Mouse (Mus musculus) embryo, embryonic 10 days (tissue): ENCODE measurements around the gene Gm6034.
"Not testable (repeated sequence)": the region's sequence is repeated elsewhere in the genome, so short reads cannot be mapped to it uniquely, and the experiment has no call there.

Experiments
- DNase-seq: peaks from one replicate; pipeline ENCODE4 v3.0.0-alpha.2; 2015; ENCODE audit warnings: low spot score

The Gm6034 gene

DNA sequence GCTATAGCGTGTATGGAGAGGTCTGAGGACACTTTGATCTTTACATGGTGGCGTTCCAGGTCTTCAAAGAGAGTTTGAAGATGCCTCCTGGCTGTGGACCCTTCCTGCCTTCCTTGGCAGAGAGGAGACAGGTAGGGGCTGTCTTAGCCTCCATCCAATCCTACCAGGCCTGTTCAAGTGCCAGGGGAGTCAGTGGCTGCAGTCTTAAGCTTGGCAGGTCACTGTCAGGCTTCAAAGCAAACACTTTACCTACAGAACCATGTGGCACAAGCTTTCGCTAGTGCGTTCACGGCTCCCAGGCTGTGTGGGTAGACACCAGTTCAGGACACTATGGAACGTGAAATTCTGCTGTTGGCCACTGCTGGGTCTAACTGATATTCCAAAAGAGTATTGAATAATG, 19.8 kb upstream of the Gm6034 start:
- no peak for DNase-seq

- no peak for DNase-seq
Measured at GRCm38 (mm10) chr17:36023710-36024654, 18.8 kb upstream of the Gm6034 start.

GRCm38 (mm10) chr17:36025197-36025596, 17.6 kb upstream of the Gm6034 start:
- no peak for DNase-seq

GRCm38 (mm10) chr17:36025901-36026300, 16.9 kb upstream of the Gm6034 start:
- no peak for DNase-seq

DNA sequence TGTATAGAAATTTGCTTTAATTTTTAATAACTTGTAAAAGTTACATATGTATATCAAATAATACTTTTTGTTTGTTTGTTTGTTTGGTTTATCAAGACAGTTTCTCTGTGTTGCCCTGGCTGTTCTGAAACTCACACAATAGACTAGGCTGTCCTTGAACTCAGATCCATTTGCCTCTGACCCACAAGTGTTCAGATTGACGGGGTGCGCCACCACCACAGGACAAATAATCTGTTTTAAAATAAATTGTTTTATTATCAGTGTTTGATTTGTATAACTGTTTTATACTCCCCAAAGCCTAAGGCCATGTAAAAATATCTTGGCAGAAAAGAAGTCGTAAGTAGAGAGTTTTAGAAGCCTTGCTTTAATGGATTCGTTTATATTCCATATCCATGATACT, 15.1 kb upstream of the Gm6034 start:
- no peak for DNase-seq

DNA sequence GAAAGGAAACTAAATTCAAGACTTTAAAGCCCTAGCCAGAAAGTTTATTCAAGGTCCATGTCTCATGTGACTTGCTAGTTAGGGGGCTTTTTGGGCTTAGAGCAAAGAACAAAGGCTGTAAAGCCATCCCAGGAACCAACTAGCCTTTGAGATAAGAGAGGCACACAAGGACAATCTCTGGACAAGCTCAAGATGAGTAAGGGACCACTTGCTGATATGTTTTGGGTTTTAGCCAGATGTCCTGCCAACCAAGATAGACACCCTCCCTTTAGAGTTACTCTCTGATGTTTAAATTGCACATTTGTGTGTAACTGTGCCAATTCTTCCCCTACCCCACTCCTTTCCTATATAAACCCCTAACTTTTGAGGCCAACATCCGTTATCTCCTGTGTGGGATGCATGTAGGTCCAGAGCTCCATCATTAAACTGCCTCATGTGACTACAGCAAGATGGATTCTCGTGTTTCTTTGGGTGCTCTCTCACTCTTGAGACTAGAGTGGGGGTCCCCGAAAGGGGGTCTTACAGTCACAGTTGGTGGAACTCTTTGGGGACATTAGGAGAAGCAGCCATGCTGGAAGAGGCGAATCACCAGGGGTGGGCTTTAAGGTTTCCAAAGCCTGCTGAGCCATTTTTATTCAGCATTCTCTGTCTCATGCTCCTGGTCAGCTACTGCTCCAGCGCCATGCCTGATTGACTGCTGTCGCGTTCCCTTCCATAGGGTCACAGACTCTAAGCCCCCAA, 13.7 kb upstream of the Gm6034 start:
- no peak for DNase-seq

- DNase-seq = not testable (repeated sequence)
Measured at GRCm38 (mm10) chr17:36030046-36030702, 12.6 kb upstream of the Gm6034 start.

DNA sequence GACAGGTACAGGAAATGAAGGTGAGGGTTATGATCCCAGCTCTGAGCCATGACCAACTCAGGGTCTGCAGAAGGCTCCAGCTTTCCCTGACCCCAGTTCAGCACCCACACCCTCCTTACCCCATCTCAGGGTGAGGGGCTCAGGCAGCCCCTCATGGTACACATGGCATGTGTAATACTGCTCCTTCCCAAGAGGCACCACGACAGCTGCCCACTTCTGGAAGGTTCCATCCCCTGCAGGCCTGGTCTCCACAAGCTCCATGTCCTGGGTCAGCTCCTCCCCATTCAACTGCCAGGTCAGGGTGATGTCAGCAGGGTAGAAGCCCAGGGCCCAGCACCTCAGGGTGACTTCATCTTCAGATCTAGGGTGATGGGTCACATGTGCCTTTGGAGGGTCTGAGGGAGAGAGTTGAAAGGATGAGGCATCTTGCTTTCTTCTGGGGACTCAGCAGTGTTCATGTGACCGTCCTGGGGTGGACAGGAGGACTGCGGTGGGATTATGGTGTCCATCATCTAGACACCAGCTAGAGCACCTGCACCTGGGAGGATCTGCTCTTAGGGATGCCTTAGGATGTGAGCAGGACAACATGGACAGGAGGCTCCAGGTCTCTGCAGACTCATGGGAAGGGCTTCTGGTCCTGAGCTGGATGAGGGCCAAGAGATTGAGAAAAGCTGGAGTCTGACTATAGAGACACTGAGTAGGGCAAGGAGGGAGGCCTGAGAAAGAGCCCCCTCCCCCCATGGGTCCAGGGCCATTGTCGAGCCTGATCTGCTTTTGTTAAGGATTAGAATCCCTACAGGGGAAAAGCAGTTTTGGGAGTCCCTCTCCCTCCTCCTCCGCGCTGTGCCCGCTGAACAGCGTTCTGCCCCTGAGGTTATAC, 11.8 kb upstream of the Gm6034 start:
- DNase-seq = not testable (repeated sequence)

- DNase-seq = peak; percentile 28
Measured at GRCm38 (mm10) chr17:36031583-36032331, 11.0 kb upstream of the Gm6034 start.

DNA sequence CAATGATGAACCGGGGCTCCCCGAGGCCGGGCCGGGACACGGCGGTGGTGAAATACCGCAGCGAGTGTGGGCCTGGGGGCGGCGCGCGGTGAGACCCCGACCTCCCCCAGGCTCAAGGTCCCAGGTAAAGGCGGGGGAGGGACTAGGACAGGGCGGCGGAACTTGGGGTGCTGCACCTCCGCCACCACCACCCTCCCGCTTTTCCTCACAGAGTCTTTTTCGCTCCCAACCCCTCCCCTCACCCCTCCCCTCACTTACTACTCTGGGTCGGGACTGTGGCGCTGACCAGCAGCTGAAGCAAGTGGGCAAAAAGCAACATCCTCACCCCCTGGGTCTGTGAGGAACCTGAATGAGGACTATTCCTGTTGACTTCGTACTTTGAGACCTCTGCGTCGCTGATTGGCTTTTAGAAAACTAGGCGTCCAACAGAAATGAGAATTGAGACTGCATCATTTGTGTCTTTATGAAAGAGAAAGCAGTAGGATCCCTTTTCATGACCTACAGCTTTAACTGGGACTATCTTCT, 10.3 kb upstream of the Gm6034 start, which contains the start of gene H2-T23:
H2-T23 (minus strand) TSS at position 505 of the 525 bp plus-strand sequence.
- peak; percentile 53 for DNase-seq

- not testable (repeated sequence) for DNase-seq
Measured at GRCm38 (mm10) chr17:36034524-36034923, 8.2 kb upstream of the Gm6034 start.

GRCm38 (mm10) chr17:36035010-36035638, 7.6 kb upstream of the Gm6034 start:
- DNase-seq = peak; percentile 42

GRCm38 (mm10) chr17:36036126-36036525, 6.6 kb upstream of the Gm6034 start:
- not testable (repeated sequence) for DNase-seq

- not testable (repeated sequence) for DNase-seq
Measured at GRCm38 (mm10) chr17:36040604-36041003, 2.2 kb upstream of the Gm6034 start.

DNA sequence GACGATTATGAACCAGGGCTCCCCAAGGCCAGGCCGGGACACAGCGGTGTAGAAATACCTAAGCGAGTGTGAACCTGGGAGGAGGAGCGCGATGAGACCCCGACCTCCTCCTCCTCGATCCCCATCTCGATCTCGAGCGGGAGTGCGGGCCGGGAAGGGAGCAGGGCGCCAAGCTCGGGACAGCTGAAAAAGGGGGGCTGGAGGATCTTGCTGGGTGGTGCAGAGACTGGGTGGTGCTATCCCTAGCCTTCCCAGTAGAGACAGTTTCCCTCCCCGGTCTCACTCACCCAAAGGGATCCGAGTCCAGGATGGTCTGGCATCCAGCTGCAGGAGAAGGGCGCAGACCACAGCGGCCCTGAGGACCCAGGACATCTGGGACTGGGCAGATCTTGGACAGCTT, 706 bp upstream of the Gm6034 start:
- peak; percentile 6 for DNase-seq

DNA sequence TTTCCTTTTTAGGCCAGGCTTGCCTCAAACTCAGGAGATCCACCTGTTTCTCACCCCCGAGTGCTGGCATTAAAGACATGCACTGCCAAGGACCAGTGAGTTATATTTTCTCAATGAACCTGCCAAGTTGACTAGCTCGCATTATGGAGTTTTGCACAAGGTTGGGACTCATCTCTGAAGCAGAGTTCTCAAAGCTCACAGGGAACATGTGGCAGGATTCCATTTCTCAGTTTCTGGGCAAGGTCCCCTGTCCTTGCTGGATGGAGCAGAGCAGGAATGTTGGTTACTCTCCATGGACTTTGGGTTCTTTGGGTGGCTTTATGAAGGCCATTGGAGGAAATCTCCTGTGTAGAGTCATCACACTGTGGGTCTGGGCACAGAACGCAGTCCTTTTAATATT, 525 bp downstream of the Gm6034 start:
- no peak for DNase-seq

GRCm38 (mm10) chr17:36057927-36058326, 15.2 kb downstream of the Gm6034 start:
- not testable (repeated sequence) for DNase-seq

DNA sequence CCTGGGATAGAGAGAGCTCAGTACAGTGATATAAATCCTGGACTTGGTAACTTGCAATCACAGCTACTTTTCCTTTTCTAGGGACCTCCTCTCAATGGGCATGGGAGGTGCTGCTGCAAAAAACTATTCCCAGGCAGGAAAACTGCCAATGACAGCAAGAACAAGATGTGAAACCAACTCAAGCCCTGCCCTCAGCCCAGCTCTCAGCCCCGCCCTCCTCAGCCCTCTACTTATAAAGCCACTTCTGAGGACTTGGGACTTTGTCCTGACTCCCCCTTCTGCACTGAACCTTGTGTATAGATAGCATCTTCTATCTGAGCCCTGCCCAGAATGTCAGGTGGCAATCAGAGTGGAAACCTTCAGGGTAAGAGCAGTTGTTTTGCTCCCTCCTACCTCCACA, 15.6 kb downstream of the Gm6034 start, which contains the start of gene Gm11127:
Gm11127 (minus strand) TSS at position 10 of the 400 bp plus-strand sequence.
- DNase-seq = not testable (repeated sequence)

GRCm38 (mm10) chr17:36060829-36061228, 18.1 kb downstream of the Gm6034 start:
- DNase-seq = peak; percentile 88

DNA sequence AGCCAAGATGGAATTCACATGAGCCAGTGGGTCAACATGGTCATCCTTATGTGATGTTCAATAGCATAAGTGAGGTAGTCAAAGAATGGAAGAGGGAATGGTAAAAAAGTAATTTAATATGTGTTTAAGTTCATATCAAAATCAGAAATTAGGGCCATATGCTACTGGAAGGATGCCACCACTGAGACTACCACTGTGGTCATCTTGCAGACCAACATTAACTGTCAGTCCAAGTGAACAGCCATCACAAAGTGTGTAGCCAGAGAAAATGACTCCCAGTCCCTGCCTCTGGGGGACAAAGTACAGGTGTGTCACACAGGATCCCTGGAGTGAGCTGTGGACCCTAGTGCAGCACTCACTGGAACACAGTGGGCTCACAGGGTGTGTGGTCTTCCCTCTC, 39.1 kb downstream of the Gm6034 start:
- DNase-seq = not testable (repeated sequence)
